Mouse (Mus musculus) gonadal fat pad, adult 2 months (tissue): ENCODE results near the gene Neurog1. TPM values are rescaled to one million over a fixed set of nuclear protein-coding genes. Genes with fewer than 3 reads are reported as not detected.

Experiments
- DNase-seq: peaks from one replicate; pipeline ENCODE4 v3.0.0-alpha.2; 2012; ENCODE audit warnings: low read depth
- polyA plus RNA-seq: library from polyadenylated mRNA; depleted of rRNA; stranded (reverse); fragments of >200 nt; gene quantifications from 2 replicates; pipeline ENCODE4 v1.2.3, GENCODE M21; 2012; rRNA removed

Neurog1 gene
- polyA plus RNA-seq, 1 experiment = not detected

GRCm38 (mm10) chr13:56219254-56219653 lies 32.7 kb downstream of the Neurog1 start:
- no peak for DNase-seq

GRCm38 (mm10) chr13:56216090-56216489 lies 35.9 kb downstream of the Neurog1 start:
- DNase-seq = no peak

DNA sequence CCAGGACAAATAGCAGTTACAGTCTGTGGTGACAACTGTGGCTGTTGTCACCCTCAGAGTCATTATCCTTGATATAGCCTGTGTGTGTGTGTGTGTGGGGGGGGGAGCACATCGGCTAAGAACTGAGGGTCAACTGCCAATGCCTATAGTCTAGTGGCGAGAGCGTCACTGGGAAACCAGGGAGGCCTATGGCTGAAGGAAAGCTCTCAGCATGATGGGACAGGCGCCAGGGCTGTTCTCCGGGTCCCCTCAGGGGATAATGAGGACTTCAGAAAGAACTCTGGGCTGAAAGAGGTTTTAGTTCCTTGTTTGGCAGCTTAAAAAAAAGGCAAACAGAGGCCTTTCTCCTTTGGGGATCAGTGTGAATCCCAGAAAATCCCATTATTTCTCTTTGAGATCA lies 37.3 kb downstream of the Neurog1 start:
- no peak for DNase-seq

- no peak for DNase-seq
Observed at GRCm38 (mm10) chr13:56209067-56209411, 42.9 kb downstream of the Neurog1 start.

GRCm38 (mm10) chr13:56208225-56209066 lies 43.5 kb downstream of the Neurog1 start:
- no peak for DNase-seq

Other genes starting within 250 kb of the Neurog1 start
- gene H2afy, start 115.8 kb downstream of the Neurog1 start, polyA plus RNA-seq = 77.4 and 109 TPM in 2 replicates
- 3.8 and 4.6 TPM in 2 replicates for gene Tifab, start 73.3 kb downstream of the Neurog1 start, polyA plus RNA-seq
- 26.4 and 45.4 TPM in 2 replicates for gene Cxcl14, start 44.4 kb upstream of the Neurog1 start, polyA plus RNA-seq
- gene Gm3045, start 174.4 kb upstream of the Neurog1 start, polyA plus RNA-seq = not detected in 2 replicates
- 2.6 and 4.1 TPM in 2 replicates for gene Slc25a48, start 186.2 kb upstream of the Neurog1 start, polyA plus RNA-seq
- not detected in 2 replicates for gene Il9, start 230.1 kb upstream of the Neurog1 start, polyA plus RNA-seq